8 mouse cellular contexts compared by ENCODE assay signal in genomic region chr5:76183750-76184261, GRCm38 (mm10). TPM values are rescaled to one million over a fixed set of nuclear protein-coding genes. Genes with fewer than 3 reads are reported as not detected.
DNase-seq lines count a peak whose midpoint lies in the region; ATAC-seq and TF ChIP-seq lines count a peak whose summit lies in the region.

TSS of gene Tmem165 (plus strand) at chr5:76183880.

- peak within 1 kb of the TSS; percentile 93 for H3K9ac ChIP-seq in ES-Bruce4 (ENCODE audit: low read depth, poor library complexity, severe bottlenecking)
- peak within 1 kb of the TSS; percentile 93 for H3K9ac ChIP-seq in forebrain, embryonic 14.5 days (ENCODE audit: low read length)
- H3K9ac ChIP-seq in neural tube, embryonic 15.5 days (replicated peaks), result peak within 1 kb of the TSS; percentile 94

- WGBS in forebrain, embryonic 14.5 days, result under 1% methylated on average over 49 of the region's 62 CpGs
- WGBS in neural tube, embryonic 15.5 days, result under 1% methylated on average over 43 of the region's 62 CpGs

- TF ChIP-seq EP300 in ES-Bruce4 (IDR thresholded peaks at IDR 0.05; ENCODE audit: insufficient read depth, low read depth, low read length), result no peak

- intact Hi-C loops in heart, postnatal 14 days (cut with DNase I), result loop anchor here (2.0 kb wide), 1 partner anchor 43 kb away; the partner anchor contains the start of gene Srd5a3

- H3K27ac ChIP-seq in ES-Bruce4 (ENCODE audit: insufficient read depth, low read length), result no peak within 1 kb of the TSS
- H3K27ac ChIP-seq in forebrain, embryonic 14.5 days (ENCODE audit: low read depth, low read length), result peak within 1 kb of the TSS; percentile 94
- peak within 1 kb of the TSS; percentile 95 for H3K27ac ChIP-seq in neural tube, embryonic 15.5 days (replicated peaks)

- no peaks in the 10 kb centered on the region for H3K27me3 ChIP-seq in ES-Bruce4 (ENCODE audit: control insufficient read depth, insufficient read depth, low read length, poor library complexity, severe bottlenecking)
- no peaks in the 10 kb centered on the region for H3K27me3 ChIP-seq in forebrain, embryonic 14.5 days (replicated peaks; ENCODE audit: control insufficient read depth, insufficient read depth, low read length)
- H3K27me3 ChIP-seq in neural tube, embryonic 15.5 days (replicated peaks), result no peaks in the 10 kb centered on the region

- H3K4me2 ChIP-seq in forebrain, embryonic 14.5 days (ENCODE audit: low read length), result peak within 1 kb of the TSS; percentile 78
- H3K4me2 ChIP-seq in neural tube, embryonic 15.5 days, result peak within 1 kb of the TSS; percentile 89

- no peaks in the 10 kb centered on the region for H3K4me1 ChIP-seq in ES-Bruce4 (ENCODE audit: control insufficient read depth, insufficient read depth, low read length)
- H3K4me1 ChIP-seq in forebrain, embryonic 14.5 days (ENCODE audit: control insufficient read depth, insufficient read depth, low read length), result peaks cover 18% of the 10 kb centered on the region
- H3K4me1 ChIP-seq in neural tube, embryonic 15.5 days, result peaks cover 37% of the 10 kb centered on the region

- peak; percentile 95 for DNase-seq in forebrain, embryonic 14.5 days (ENCODE audit: low spot score)
- DNase-seq in heart, postnatal 14 days, result peak; percentile 94 to 96
- DNase-seq in layer of hippocampus, adult 11-12 months (ENCODE audit: low spot score), result peak; percentile 94
- DNase-seq in lung, adult 18-20 months, result peak; percentile 96
- peak; percentile 96 for DNase-seq in testis, postnatal 14 days (ENCODE audit: low spot score)

- peak; percentile 66 for TF ChIP-seq POLR2A in ES-Bruce4 (IDR thresholded peaks at IDR 0.05; ENCODE audit: insufficient read depth, low read length)

- peaks cover 3% of the 10 kb centered on the region; the same call in 1 of the 2 replicates for H3K36me3 ChIP-seq in ES-Bruce4 (ENCODE audit: control insufficient read depth, insufficient read depth, low read length, poor library complexity, severe bottlenecking)
- H3K36me3 ChIP-seq in forebrain, embryonic 14.5 days (ENCODE audit: control insufficient read depth, insufficient read depth, low read length), result no peaks in the 10 kb centered on the region; the same call in 1 of the 2 replicates
- H3K36me3 ChIP-seq in neural tube, embryonic 15.5 days, result no peaks in the 10 kb centered on the region

- TF ChIP-seq CTCF in ES-Bruce4 (IDR thresholded peaks at IDR 0.05; ENCODE audit: low read depth, low read length), result no peak

- H3K4me3 ChIP-seq in ES-Bruce4 (ENCODE audit: low read depth, low read length), result peak within 1 kb of the TSS; percentile 80
- peak within 1 kb of the TSS; percentile 94 for H3K4me3 ChIP-seq in forebrain, embryonic 14.5 days (ENCODE audit: low read depth, low read length)
- peak within 1 kb of the TSS; percentile 95 for H3K4me3 ChIP-seq in neural tube, embryonic 15.5 days (replicated peaks)

- peak; percentile 97 for ATAC-seq in cerebellum, adult (ENCODE audit: insufficient number of reproducible peaks, low FRiP score, low TSS enrichment)
- peak; percentile 97 for ATAC-seq in forebrain, embryonic 14.5 days
- ATAC-seq in neural tube, embryonic 15.5 days (ENCODE audit: low FRiP score), result peak; percentile 98

- H3K9me3 ChIP-seq in ES-Bruce4 (replicated peaks; ENCODE audit: control insufficient read depth, insufficient read depth, low read length, poor library complexity, severe bottlenecking), result no peaks in the 10 kb centered on the region
- no peaks in the 10 kb centered on the region for H3K9me3 ChIP-seq in forebrain, embryonic 14.5 days (replicated peaks; ENCODE audit: control insufficient read depth, low read length)
- H3K9me3 ChIP-seq in neural tube, embryonic 15.5 days (replicated peaks), result no peaks in the 10 kb centered on the region

RNA-seq across cellular contexts. Expression of gene Tmem165, which starts in this region (rescaled TPM):
- polyA plus RNA-seq in ES-Bruce4 (2011; ENCODE audit: insufficient read depth, insufficient read length, low read depth, missing spikeins), result 119 and 134 TPM in 2 replicates
- polyA plus RNA-seq in forebrain, embryonic 14.5 days (2014; fragmentation: Nextera tagmentation; extraction: Ambion mirVana), result 51.6 and 52.8 TPM in 2 replicates
- 10 to 100 TPM; 26.8 to 30.4 TPM for total RNA-seq in heart, postnatal 14 days (2021)
- 47.1 and 50.8 TPM in 2 replicates for polyA plus RNA-seq in neural tube, embryonic 15.5 days (2015; fragmentation: Nextera tagmentation; extraction: Ambion mirVana)
